Mouse (Mus musculus) cerebellum, adult 18-20 months (tissue): ENCODE results near the gene Milr1.
"Not testable (repeated sequence)": the region's sequence is repeated elsewhere in the genome, so short reads cannot be mapped to it uniquely, and the experiment has no call there.

ENCODE experiments used
- DNase-seq, 2 experiments: peaks; one replicate each; pipeline ENCODE4 v3.0.0; 2021

The Milr1 gene

GRCm38 (mm10) chr11:106751039-106752018, at the start of gene Milr1:
Gene Milr1, plus strand, starts transcription at chr11:106751226.
- no peak for DNase-seq

GRCm38 (mm10) chr11:106701589-106701988, 49.4 kb upstream of the Milr1 start:
- DNase-seq = no peak

GRCm38 (mm10) chr11:106702584-106702983, 48.4 kb upstream of the Milr1 start:
- no peak for DNase-seq

- no peak for DNase-seq
These were observed 47.1 kb upstream of the Milr1 start for GRCm38 (mm10) chr11:106703931-106704330.

GRCm38 (mm10) chr11:106704399-106705111, 46.5 kb upstream of the Milr1 start:
- DNase-seq = no peak

- no peak for DNase-seq
These were observed 44.8 kb upstream of the Milr1 start for GRCm38 (mm10) chr11:106706212-106706611.

GRCm38 (mm10) chr11:106707085-106707484, 43.9 kb upstream of the Milr1 start:
- no peak for DNase-seq

- DNase-seq = no peak
These were observed 43.2 kb upstream of the Milr1 start for GRCm38 (mm10) chr11:106707866-106708265.

- no peak for DNase-seq
These were observed 41.6 kb upstream of the Milr1 start for GRCm38 (mm10) chr11:106709227-106709985.

- DNase-seq = no peak
These were observed 40.2 kb upstream of the Milr1 start for GRCm38 (mm10) chr11:106710789-106711188.

- DNase-seq = no peak
These were observed 36.0 kb upstream of the Milr1 start for GRCm38 (mm10) chr11:106715066-106715465.

- no peak for DNase-seq
These were observed 34.5 kb upstream of the Milr1 start for GRCm38 (mm10) chr11:106716568-106716967.

GRCm38 (mm10) chr11:106720379-106720778, 30.6 kb upstream of the Milr1 start:
- DNase-seq = no peak

GRCm38 (mm10) chr11:106722831-106723361, 28.1 kb upstream of the Milr1 start:
- no peak for DNase-seq

- peak; percentile 12 to 20 for DNase-seq
These were observed 27.4 kb upstream of the Milr1 start for GRCm38 (mm10) chr11:106723611-106724125.

GRCm38 (mm10) chr11:106724176-106724915, 26.7 kb upstream of the Milr1 start:
- no peak for DNase-seq

GRCm38 (mm10) chr11:106724916-106725235, 26.1 kb upstream of the Milr1 start:
- DNase-seq = not testable (repeated sequence)

GRCm38 (mm10) chr11:106727967-106728366, 23.1 kb upstream of the Milr1 start:
- DNase-seq = no peak

- no peak for DNase-seq
These were observed 22.3 kb upstream of the Milr1 start for GRCm38 (mm10) chr11:106728402-106729366.

GRCm38 (mm10) chr11:106729656-106730055, 21.4 kb upstream of the Milr1 start:
- no peak for DNase-seq

GRCm38 (mm10) chr11:106730714-106731113, 20.3 kb upstream of the Milr1 start:
- no peak for DNase-seq
